Mouse (Mus musculus): ENCODE measurements around the gene Mrps23. TPM values are rescaled to one million over a fixed set of nuclear protein-coding genes. Genes with fewer than 3 reads are reported as not detected.
"Not testable (repeated sequence)": the region's sequence is repeated elsewhere in the genome, so short reads cannot be mapped to it uniquely, and the experiment has no call there.

Gene Mrps23
- total and polyA plus RNA-seq, 2 experiments from 2014 or later: 156 to 240 TPM

GRCm38 (mm10) chr11:88193098-88193823 is 10.9 kb upstream of the Mrps23 start:
- Histone ChIP-seq H3K27me3 (ENCODE audit: control insufficient read depth, insufficient read depth, low read length) (peaks cover 26% of the 10 kb centered on the region), H3K9ac (replicated peaks; ENCODE audit: low read depth, low read length) (peak overlapping the region; percentile 48; the same call in 1 of the 2 replicates), H3K4me3 (ENCODE audit: low read depth, low read length) (peak overlapping the region; percentile 21), H3K27ac (ENCODE audit: low read depth) (no peak overlapping the region), H3K4me2 (ENCODE audit: low read depth, low read length) (peak overlapping the region; percentile 54), H3K9me3 (replicated peaks; ENCODE audit: control insufficient read depth, low read length) (no peaks in the 10 kb centered on the region), H3K36me3 (replicated peaks; ENCODE audit: control insufficient read depth, insufficient read depth, low read length) (no peaks in the 10 kb centered on the region), H3K4me1 (ENCODE audit: control insufficient read depth, insufficient read depth) (peaks cover 17% of the 10 kb centered on the region)
- DNase-seq (ENCODE audit: low spot score) (no peak), ATAC-seq (ENCODE audit: insufficient read depth, low read depth) (no peak)
- no peak for TF ChIP-seq CTCF (IDR thresholded peaks at IDR 0.05; ENCODE audit: low read depth)
- no peak for TF ChIP-seq EP300 (IDR thresholded peaks at IDR 0.05; ENCODE audit: low read depth)
- WGBS: 18% methylated on average over 34 of the region's 34 CpGs

- no peak for DNase-seq (ENCODE audit: low spot score)
- peaks cover 26% of the 10 kb centered on the region for H3K27me3 ChIP-seq (ENCODE audit: control insufficient read depth, insufficient read depth, low read length)
- peak; percentile 18; the same call in 1 of the 2 replicates for ATAC-seq (ENCODE audit: insufficient read depth, low read depth)
- H3K4me2 ChIP-seq (ENCODE audit: low read depth, low read length): peak overlapping the region; percentile 54
- no peak overlapping the region for H3K27ac ChIP-seq (ENCODE audit: low read depth)
- peak overlapping the region; percentile 21 for H3K4me3 ChIP-seq (ENCODE audit: low read depth, low read length)
- H3K36me3 ChIP-seq (replicated peaks; ENCODE audit: control insufficient read depth, insufficient read depth, low read length): no peaks in the 10 kb centered on the region
- H3K4me1 ChIP-seq (ENCODE audit: control insufficient read depth, insufficient read depth): peaks cover 17% of the 10 kb centered on the region
- no peak for TF ChIP-seq CTCF (IDR thresholded peaks at IDR 0.05; ENCODE audit: low read depth)
- H3K9me3 ChIP-seq (replicated peaks; ENCODE audit: control insufficient read depth, low read length): no peaks in the 10 kb centered on the region
- H3K9ac ChIP-seq (replicated peaks; ENCODE audit: low read depth, low read length): peak overlapping the region; percentile 48; the same call in 1 of the 2 replicates
- 29% methylated on average over 29 of the region's 29 CpGs for WGBS
These were observed 10.1 kb upstream of the Mrps23 start for GRCm38 (mm10) chr11:88193824-88194696.

GRCm38 (mm10) chr11:88195699-88196098 is 8.5 kb upstream of the Mrps23 start:
- not testable (repeated sequence) for H3K36me3 ChIP-seq (replicated peaks; ENCODE audit: control insufficient read depth, insufficient read depth, low read length); H3K9me3 ChIP-seq (replicated peaks; ENCODE audit: control insufficient read depth, low read length); H3K9ac ChIP-seq (replicated peaks; ENCODE audit: low read depth, low read length); H3K4me3 ChIP-seq (ENCODE audit: low read depth, low read length); ATAC-seq (ENCODE audit: insufficient read depth, low read depth); DNase-seq (ENCODE audit: low spot score); H3K4me2 ChIP-seq (ENCODE audit: low read depth, low read length); H3K27ac ChIP-seq (ENCODE audit: low read depth)
- Histone ChIP-seq H3K27me3 (ENCODE audit: control insufficient read depth, insufficient read depth, low read length) (peaks cover 26% of the 10 kb centered on the region), H3K4me1 (ENCODE audit: control insufficient read depth, insufficient read depth) (peaks cover 25% of the 10 kb centered on the region)
- 95% methylated on average over 3 of the region's 3 CpGs for WGBS

GRCm38 (mm10) chr11:88197153-88197576 is 7.0 kb upstream of the Mrps23 start:
- H3K9me3 ChIP-seq (replicated peaks; ENCODE audit: control insufficient read depth, low read length): no peaks in the 10 kb centered on the region
- peaks cover 18% of the 10 kb centered on the region; the same call in 1 of the 2 replicates for H3K27me3 ChIP-seq (ENCODE audit: control insufficient read depth, insufficient read depth, low read length)
- no peak overlapping the region for H3K4me3 ChIP-seq (ENCODE audit: low read depth, low read length)
- H3K4me1 ChIP-seq (ENCODE audit: control insufficient read depth, insufficient read depth): peaks cover 35% of the 10 kb centered on the region
- 3% methylated on average over 2 of the region's 2 CpGs for WGBS
- H3K9ac ChIP-seq (replicated peaks; ENCODE audit: low read depth, low read length): no peak overlapping the region
- peak overlapping the region; percentile 47; the same call in 1 of the 2 replicates for H3K27ac ChIP-seq (ENCODE audit: low read depth)
- peak; percentile 78 for TF ChIP-seq CTCF (IDR thresholded peaks at IDR 0.05; ENCODE audit: low read depth)
- peak; percentile 49; the same call in 1 of the 2 replicates for TF ChIP-seq EP300 (IDR thresholded peaks at IDR 0.05; ENCODE audit: low read depth)
- H3K36me3 ChIP-seq (replicated peaks; ENCODE audit: control insufficient read depth, insufficient read depth, low read length): no peaks in the 10 kb centered on the region
- no peak overlapping the region for H3K4me2 ChIP-seq (ENCODE audit: low read depth, low read length)
- DNase-seq (ENCODE audit: low spot score) (peak; percentile 73), ATAC-seq (ENCODE audit: insufficient read depth, low read depth) (no peak)

- H3K9ac ChIP-seq (replicated peaks; ENCODE audit: low read depth, low read length): no peak overlapping the region
- H3K9me3 ChIP-seq (replicated peaks; ENCODE audit: control insufficient read depth, low read length): no peaks in the 10 kb centered on the region
- ATAC-seq (ENCODE audit: insufficient read depth, low read depth) (no peak), DNase-seq (ENCODE audit: low spot score) (no peak)
- no peaks in the 10 kb centered on the region for H3K36me3 ChIP-seq (replicated peaks; ENCODE audit: control insufficient read depth, insufficient read depth, low read length)
- peaks cover 40% of the 10 kb centered on the region for H3K4me1 ChIP-seq (ENCODE audit: control insufficient read depth, insufficient read depth)
- H3K4me3 ChIP-seq (ENCODE audit: low read depth, low read length): no peak overlapping the region
- no peak for TF ChIP-seq CTCF (IDR thresholded peaks at IDR 0.05; ENCODE audit: low read depth)
- H3K27ac ChIP-seq (ENCODE audit: low read depth): no peak overlapping the region
- no peak overlapping the region for H3K4me2 ChIP-seq (ENCODE audit: low read depth, low read length)
- 38% methylated on average over 4 of the region's 4 CpGs for WGBS
- H3K27me3 ChIP-seq (ENCODE audit: control insufficient read depth, insufficient read depth, low read length): peaks cover 9% of the 10 kb centered on the region; the same call in 1 of the 2 replicates
These were observed 6.0 kb upstream of the Mrps23 start for GRCm38 (mm10) chr11:88198223-88198622.

Measured in heart, postnatal 0 days (tissue).